Mouse (Mus musculus) heart, embryonic 14.5 days (tissue): Measurements from ENCODE around the gene Hcls1. TPM values are rescaled to one million over a fixed set of nuclear protein-coding genes. Genes with fewer than 3 reads are reported as not detected.

Experiments
- ATAC-seq: fragments of 200-750 bp; cut with Nextera tagmentation; 2 replicates; pipeline ENCODE4 v1.8.0; 2017; ENCODE audit warnings: low read depth, moderate TSS enrichment; ENCODE audit not compliant: insufficient number of reproducible peaks, insufficient read depth, low FRiP score
- H3K27ac ChIP-seq, 2 experiments: fragments of 200-500 bp in 1 of 2; fragments of 300-500 bp in 1 of 2; sonication (generic) in 1 of 2; replicated peaks in 1 of 2; 2 replicates each; pipeline ENCODE4 v1.5.1; 2012 to 2014; ENCODE audit warnings: low read depth in 2 of 2, low read length in 2 of 2, control low read depth in 1 of 2, mild to moderate bottlenecking in 1 of 2, mixed read lengths in 1 of 2; ENCODE audit not compliant: control insufficient read depth in 1 of 2, insufficient read depth in 1 of 2
- H3K27me3 ChIP-seq: fragments of 300-500 bp; sonication (generic); 2 replicates; pipeline ENCODE4 v1.6.1; 2014; ENCODE audit warnings: mild to moderate bottlenecking, low read length, control low read depth; ENCODE audit not compliant: control insufficient read depth, insufficient read depth
- H3K36me3 ChIP-seq: fragments of 300-500 bp; sonication (generic); 2 replicates; pipeline ENCODE4 v1.6.1; 2014; ENCODE audit warnings: mild to moderate bottlenecking, control low read depth, low read length, mixed read lengths; ENCODE audit not compliant: control insufficient read depth, insufficient read depth
- H3K4me1 ChIP-seq, 2 experiments: fragments of 200-500 bp in 1 of 2; fragments of 300-500 bp in 1 of 2; sonication (generic) in 1 of 2; 2 replicates each; pipeline ENCODE4 v1.6.1; 2012 to 2014; ENCODE audit warnings: low read length in 2 of 2, control low read depth in 1 of 2, mixed read lengths in 1 of 2; ENCODE audit not compliant: control insufficient read depth in 2 of 2, insufficient read depth in 2 of 2
- H3K4me2 ChIP-seq: fragments of 300-500 bp; sonication (generic); 2 replicates; pipeline ENCODE4 v1.6.1; 2014; ENCODE audit warnings: mild to moderate bottlenecking, low read length
- H3K4me3 ChIP-seq, 2 experiments: fragments of 200-500 bp in 1 of 2; fragments of 300-500 bp in 1 of 2; sonication (generic) in 1 of 2; 2 replicates each; pipeline ENCODE4 v1.5.1; 2012 to 2014; ENCODE audit warnings: low read length in 2 of 2, mild to moderate bottlenecking in 2 of 2, control low read depth in 1 of 2, low read depth in 1 of 2, moderate library complexity in 1 of 2; ENCODE audit not compliant: control insufficient read depth in 1 of 2, insufficient read depth in 1 of 2
- H3K9ac ChIP-seq: fragments of 300-500 bp; sonication (generic); 2 replicates; pipeline ENCODE4 v1.6.1; 2014; ENCODE audit warnings: mild to moderate bottlenecking, low read length
- H3K9me3 ChIP-seq: fragments of 300-500 bp; sonication (generic); 2 replicates; pipeline ENCODE4 v1.6.1; 2016; ENCODE audit warnings: low read length, control low read depth; ENCODE audit not compliant: control insufficient read depth
- WGBS: fragments of 180-500 bp; shearing (Covaris S2); extraction: QIAGEN DNeasy Blood & Tissue Kit; methylation state at CpG from one replicate; pipeline ENCODE4 v1.1.7; 2014; 5-methylcytosine and 5-hydroxymethylcytosine counted together
- polyA plus RNA-seq: library from polyadenylated mRNA; unstranded; fragments of >200 nt; fragmentation: Nextera tagmentation; extraction: Ambion mirVana; gene quantifications from 2 replicates; pipeline ENCODE4 v1.2.1, GENCODE M21; 2014

The Hcls1 gene
- polyA plus RNA-seq, 1 experiment from 2014 or later = 2.3 TPM

DNA sequence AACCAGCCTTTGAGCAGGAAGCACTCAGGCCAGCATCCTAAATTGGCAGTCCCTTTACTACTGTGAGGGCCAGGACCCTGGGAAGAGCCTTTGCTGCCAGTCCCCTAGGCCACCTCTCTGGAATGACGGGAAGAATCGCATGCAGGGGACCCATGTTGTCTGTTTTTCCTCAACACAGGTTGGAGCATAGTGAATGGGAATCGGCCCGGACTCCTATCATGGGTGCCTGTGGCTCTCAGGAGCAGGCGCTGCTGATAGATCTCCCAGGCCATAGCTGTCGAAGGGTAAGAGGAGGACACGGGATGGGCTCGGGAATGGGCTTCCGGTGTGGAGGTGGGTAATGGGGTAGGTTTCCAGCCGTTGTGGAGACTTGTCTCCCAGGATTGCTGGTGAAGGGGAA lies 3.4 kb upstream of the Hcls1 start:
- ATAC-seq = no peak
- no peak overlapping the region for H3K27ac ChIP-seq
- peaks cover 6 to 15% of the 10 kb centered on the region in 2 experiments; a peak in 2 of 4 replicates for H3K4me1 ChIP-seq
- no peak overlapping the region for H3K4me2 ChIP-seq
- 77% methylated on average over 10 of the region's 10 CpGs for WGBS
- no peaks in the 10 kb centered on the region for H3K9me3 ChIP-seq
- no peak overlapping the region for H3K9ac ChIP-seq
- H3K4me3 ChIP-seq = no peak overlapping the region
- H3K27me3 ChIP-seq = no peaks in the 10 kb centered on the region
- peaks cover 72% of the 10 kb centered on the region for H3K36me3 ChIP-seq

DNA sequence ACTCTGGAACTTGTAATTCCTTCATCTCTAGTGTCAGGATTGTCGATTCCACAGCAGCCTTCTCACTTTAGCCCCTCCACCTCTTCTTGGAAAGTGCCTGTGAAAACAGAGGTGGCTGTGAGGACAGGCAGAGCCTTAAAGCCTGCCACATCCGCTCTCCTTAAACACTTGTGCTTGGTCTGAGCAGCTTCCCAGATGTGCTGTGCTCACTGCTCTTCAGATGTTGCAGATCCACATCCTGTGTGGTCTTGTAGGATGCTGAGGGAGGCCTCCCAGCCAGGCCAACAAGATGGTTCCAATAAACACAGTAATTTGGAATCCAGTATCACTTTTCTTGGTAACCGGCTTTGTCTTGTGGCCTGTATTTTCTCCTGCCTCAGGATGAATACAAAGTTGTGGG lies 2.8 kb upstream of the Hcls1 start:
- peaks cover 6 to 15% of the 10 kb centered on the region in 2 experiments; a peak in 2 of 4 replicates for H3K4me1 ChIP-seq
- no peak for ATAC-seq
- WGBS = 84% methylated on average over 3 of the region's 3 CpGs
- H3K4me2 ChIP-seq = no peak overlapping the region
- H3K27me3 ChIP-seq = no peaks in the 10 kb centered on the region
- no peak overlapping the region for H3K4me3 ChIP-seq
- H3K9ac ChIP-seq = no peak overlapping the region
- H3K9me3 ChIP-seq = no peaks in the 10 kb centered on the region
- H3K27ac ChIP-seq = no peak overlapping the region
- peaks cover 66% of the 10 kb centered on the region for H3K36me3 ChIP-seq

DNA sequence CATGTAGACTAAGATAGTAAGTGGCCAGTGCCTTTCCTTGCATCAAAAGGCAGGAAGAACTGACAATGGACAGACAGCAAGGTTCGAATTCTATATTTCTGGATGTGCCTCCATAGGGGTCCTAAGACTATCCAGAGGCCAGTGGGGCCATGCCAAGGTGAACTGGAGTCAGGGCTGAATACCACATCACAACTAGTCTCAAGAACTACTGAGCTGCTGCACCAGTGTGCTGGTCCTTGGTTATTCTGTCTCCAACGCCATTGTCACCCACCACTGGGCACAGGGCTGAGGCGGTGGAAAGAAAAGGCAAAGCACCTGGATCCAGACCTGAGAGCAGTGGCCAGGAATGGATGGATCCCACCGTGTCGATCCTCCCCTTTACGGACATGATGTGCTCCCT lies 2.2 kb upstream of the Hcls1 start:
- Histone ChIP-seq H3K4me2 (no peak overlapping the region), H3K27me3 (no peaks in the 10 kb centered on the region), H3K4me1 (peaks cover 6 to 15% of the 10 kb centered on the region in 2 experiments; a peak in 2 of 4 replicates), H3K9me3 (no peaks in the 10 kb centered on the region), H3K27ac (no peak overlapping the region), H3K9ac (no peak overlapping the region), H3K4me3 (no peak overlapping the region), H3K36me3 (peaks cover 60% of the 10 kb centered on the region)
- 93% methylated on average over 6 of the region's 6 CpGs for WGBS
- ATAC-seq = no peak

DNA sequence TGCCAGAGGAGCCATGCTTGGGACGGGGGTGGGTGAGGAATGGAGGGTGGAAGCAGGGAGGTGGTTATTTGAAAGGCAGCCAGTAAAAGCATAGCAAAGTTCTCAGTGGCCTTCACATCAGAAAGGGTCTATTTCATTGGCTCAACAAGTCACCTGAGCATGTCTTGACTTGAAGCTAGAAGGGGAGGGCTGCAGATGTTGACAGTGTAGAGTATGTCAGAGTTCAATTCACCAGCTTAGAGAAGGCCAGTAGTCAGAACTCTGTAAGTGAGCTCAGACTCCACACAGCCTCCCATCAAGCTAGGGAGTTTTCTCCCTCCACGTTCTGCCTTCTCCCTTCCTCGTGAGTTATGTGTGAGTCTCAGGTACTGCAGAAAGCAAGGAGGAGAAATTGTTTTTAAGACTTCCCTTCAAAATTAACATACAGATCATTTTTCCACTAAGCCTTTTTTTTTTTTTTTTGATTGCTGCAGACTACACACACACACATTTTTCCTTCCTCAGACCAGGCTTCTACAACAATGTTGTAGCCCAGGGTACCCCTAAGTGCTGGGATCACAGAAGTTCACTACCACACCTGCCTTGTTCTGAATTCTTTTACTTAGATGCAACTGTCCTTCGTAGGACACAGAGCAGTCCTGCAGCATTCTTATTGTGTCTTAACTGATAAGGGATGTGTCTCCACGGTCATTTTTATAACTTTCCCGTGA lies 497 bp upstream of the Hcls1 start:
- H3K27me3 ChIP-seq = no peaks in the 10 kb centered on the region
- H3K4me1 ChIP-seq = peaks cover 6 to 15% of the 10 kb centered on the region in 2 experiments; a peak in 2 of 4 replicates
- H3K36me3 ChIP-seq = peaks cover 42% of the 10 kb centered on the region
- H3K4me3 ChIP-seq = no peak overlapping the region
- ATAC-seq = peak; percentile 44; the same call in 1 of the 2 replicates
- H3K9me3 ChIP-seq = no peaks in the 10 kb centered on the region
- H3K4me2 ChIP-seq = 0 out of 2 replicates have a peak overlapping the region, but pooled peaks have one; percentile 32
- no peak overlapping the region for H3K9ac ChIP-seq
- WGBS = 35% methylated on average over 6 of the region's 6 CpGs
- H3K27ac ChIP-seq = peak overlapping the region; percentile 51 to 60

DNA sequence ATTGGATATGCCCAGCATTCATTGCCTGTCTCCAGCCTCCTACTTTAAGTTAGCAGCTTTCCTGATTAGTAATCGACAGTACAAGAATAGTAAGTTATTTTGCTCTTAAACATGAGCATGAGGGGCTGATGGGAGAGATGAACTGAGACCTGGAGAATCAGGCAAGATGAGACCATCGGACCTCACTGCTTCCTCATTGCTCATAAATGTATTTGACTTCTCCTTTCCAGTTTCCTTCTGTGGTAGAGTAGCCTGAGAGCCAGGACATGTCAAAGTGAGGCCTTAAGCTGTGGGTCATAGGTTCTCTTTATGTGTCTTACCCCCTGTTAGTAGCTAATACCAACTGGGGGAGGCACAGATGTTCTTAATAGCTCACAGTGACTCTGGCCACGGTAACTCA lies 1.0 kb downstream of the Hcls1 start:
- Histone ChIP-seq H3K4me3 (no peak overlapping the region), H3K27me3 (no peaks in the 10 kb centered on the region), H3K9ac (no peak overlapping the region), H3K4me1 (peaks cover 6 to 15% of the 10 kb centered on the region in 2 experiments; a peak in 2 of 4 replicates), H3K4me2 (no peak overlapping the region), H3K9me3 (no peaks in the 10 kb centered on the region), H3K36me3 (peaks cover 27% of the 10 kb centered on the region), H3K27ac (no peak overlapping the region)
- ATAC-seq = no peak
- 75% methylated on average over 3 of the region's 3 CpGs for WGBS

DNA sequence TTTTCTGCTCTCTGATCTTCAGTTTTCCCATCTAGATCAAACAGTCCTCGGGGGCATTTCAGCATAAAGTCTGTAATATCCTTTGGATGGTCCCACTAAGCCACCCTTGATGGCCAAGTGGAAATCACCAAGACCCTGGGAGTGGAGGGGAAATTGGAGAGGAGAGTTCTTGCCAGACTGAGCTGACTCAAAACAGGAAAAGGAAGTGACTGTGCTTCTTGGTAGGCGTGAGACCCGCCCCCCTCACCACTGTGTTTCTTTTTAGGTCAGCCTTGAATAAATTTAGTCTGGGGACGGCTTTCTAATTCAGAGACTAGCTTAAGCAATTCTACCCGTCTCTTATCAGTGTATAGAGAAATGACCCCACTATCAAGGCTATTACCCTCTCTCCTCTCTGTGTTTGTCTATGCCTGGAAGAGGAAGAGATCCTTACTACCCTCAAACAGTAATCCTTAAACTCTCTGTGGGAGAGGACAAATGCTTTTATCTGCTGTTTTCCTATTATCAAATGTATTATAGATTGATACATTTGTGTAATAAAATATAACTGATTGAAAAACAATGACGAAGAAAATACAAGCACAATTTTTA lies 6.4 kb downstream of the Hcls1 start:
- no peak for ATAC-seq
- H3K4me3 ChIP-seq = no peak overlapping the region
- H3K4me1 ChIP-seq = peaks cover 0 to 10% of the 10 kb centered on the region in 2 experiments; a peak in 1 of 4 replicates
- 0 out of 4 replicates have a peak overlapping the region, but pooled peaks of 1 of the 2 experiments have one; percentile 10 for H3K27ac ChIP-seq
- H3K27me3 ChIP-seq = no peaks in the 10 kb centered on the region
- H3K9ac ChIP-seq = no peak overlapping the region
- WGBS = 59% methylated on average over 6 of the region's 6 CpGs
- no peaks in the 10 kb centered on the region for H3K36me3 ChIP-seq
- H3K9me3 ChIP-seq = no peaks in the 10 kb centered on the region
- H3K4me2 ChIP-seq = no peak overlapping the region

DNA sequence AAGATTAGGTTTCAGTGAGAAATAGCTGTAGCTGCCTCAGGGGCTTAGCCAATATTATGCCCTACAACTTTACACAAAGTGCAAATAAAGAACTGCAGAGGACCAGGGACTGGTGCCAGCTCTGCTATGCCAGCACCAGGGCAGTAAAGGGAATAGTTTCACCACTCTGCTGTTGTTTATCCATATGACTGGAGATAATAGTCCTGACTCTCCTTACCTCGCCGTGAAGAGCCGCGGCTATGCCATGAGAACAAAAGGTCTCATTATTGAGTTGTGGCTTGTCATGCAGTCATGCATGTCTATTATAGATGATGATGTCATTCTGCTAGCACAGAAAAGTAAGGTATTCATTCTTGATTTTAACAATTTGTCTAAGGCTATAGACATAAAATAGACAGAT lies 7.1 kb downstream of the Hcls1 start:
- Histone ChIP-seq H3K9ac (no peak overlapping the region; the same call in 1 of the 2 replicates), H3K27me3 (no peaks in the 10 kb centered on the region), H3K9me3 (no peaks in the 10 kb centered on the region), H3K4me1 (peaks cover 0 to 10% of the 10 kb centered on the region in 2 experiments; a peak in 1 of 4 replicates), H3K4me2 (no peak overlapping the region), H3K36me3 (no peaks in the 10 kb centered on the region), H3K4me3 (no peak overlapping the region), H3K27ac (peak overlapping the region in 1 of 2 experiments; percentile 27; a peak in 1 of 4 replicates)
- 52% methylated on average over 4 of the region's 4 CpGs for WGBS
- no peak for ATAC-seq
